In the genomic region with DNA sequence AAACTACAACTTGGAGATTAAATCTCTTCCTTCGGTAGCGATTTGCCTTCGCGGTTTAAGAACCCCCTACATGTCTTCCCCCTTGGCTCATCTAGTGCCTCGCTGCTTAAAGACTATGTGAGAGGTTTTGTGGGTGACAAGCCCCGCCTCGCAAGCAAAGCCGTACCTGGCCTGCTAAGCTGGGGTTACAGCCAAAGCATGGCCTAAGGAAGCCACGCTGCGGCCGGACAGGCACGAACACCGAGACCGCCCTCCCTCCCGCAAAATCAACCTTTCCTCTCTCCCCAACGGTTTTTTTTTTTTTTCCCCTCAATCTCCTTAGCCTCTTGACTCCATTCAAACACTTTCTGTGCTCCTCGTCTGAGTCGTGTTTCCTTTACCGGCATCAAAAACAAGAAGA, we compare ENCODE assay signal across 8 mouse cellular contexts. TPM values are rescaled to one million over a fixed set of nuclear protein-coding genes. Genes with fewer than 3 reads are reported as not detected.
DNase-seq lines count a peak whose midpoint lies in the region; ATAC-seq and TF ChIP-seq lines count a peak whose summit lies in the region.

No protein-coding gene starts in this region.

- TF ChIP-seq POLR2A in bone marrow macrophage, adult 2 months (IDR thresholded peaks at IDR 0.05; ENCODE audit: borderline replicate concordance, low read depth, low read length): no peak

- DNase-seq in left cerebral cortex, postnatal 4 days: peak; percentile 14
- no peak for DNase-seq in left cerebral cortex, adult 8-10 months (ENCODE audit: low spot score in 2 of 2)
- peak; percentile 62 for DNase-seq in forebrain, embryonic 11.5 days (ENCODE audit: low spot score)
- DNase-seq in lung, postnatal 0 days (ENCODE audit: low spot score): peak; percentile 60
- peak; percentile 41 to 75 for DNase-seq in spleen, postnatal 4 days (ENCODE audit: low spot score in 2 of 2)
- DNase-seq in layer of hippocampus, postnatal 14 days (ENCODE audit: low spot score in 2 of 2): no peak

- H3K36me3 ChIP-seq in forebrain, embryonic 11.5 days (ENCODE audit: control insufficient read depth, insufficient read depth, low read length): no peaks in the 10 kb centered on the region
- no peaks in the 10 kb centered on the region for H3K36me3 ChIP-seq in intestine, postnatal 0 days (ENCODE audit: control insufficient read depth, insufficient read depth)
- H3K36me3 ChIP-seq in lung, postnatal 0 days (ENCODE audit: insufficient read depth, low read length): no peaks in the 10 kb centered on the region

- no peaks in the 10 kb centered on the region for H3K9me3 ChIP-seq in forebrain, embryonic 11.5 days (ENCODE audit: control insufficient read depth, low read length)
- no peaks in the 10 kb centered on the region for H3K9me3 ChIP-seq in intestine, postnatal 0 days (ENCODE audit: control insufficient read depth)
- no peaks in the 10 kb centered on the region for H3K9me3 ChIP-seq in lung, postnatal 0 days (ENCODE audit: low read length)

- intact Hi-C loops in left cerebral cortex, postnatal 4 days (cut with DNase I): no loop called here

- no peaks in the 10 kb centered on the region for H3K27me3 ChIP-seq in forebrain, embryonic 11.5 days (ENCODE audit: control insufficient read depth, insufficient read depth, low read length)
- no peaks in the 10 kb centered on the region for H3K27me3 ChIP-seq in intestine, postnatal 0 days (replicated peaks; ENCODE audit: control insufficient read depth, insufficient read depth, low read length)
- no peaks in the 10 kb centered on the region for H3K27me3 ChIP-seq in lung, postnatal 0 days (replicated peaks; ENCODE audit: insufficient read depth, low read length)

- ATAC-seq in forebrain, embryonic 11.5 days (replicated peaks; ENCODE audit: low FRiP score): no peak
- no peak for ATAC-seq in intestine, postnatal 0 days
- ATAC-seq in lung, postnatal 0 days: no peak

- TF ChIP-seq CTCF in bone marrow macrophage, adult 2 months (IDR thresholded peaks at IDR 0.05; ENCODE audit: low read depth, low read length): no peak
- no peak for TF ChIP-seq CTCF in intestine, postnatal 0 days (IDR thresholded peaks at IDR 0.05; ENCODE audit: low read depth)
- TF ChIP-seq CTCF in lung, postnatal 0 days (IDR thresholded peaks at IDR 0.05): no peak

- peak overlapping the region; percentile 81 for H3K9ac ChIP-seq in forebrain, embryonic 11.5 days (ENCODE audit: low read length)
- H3K9ac ChIP-seq in intestine, postnatal 0 days (ENCODE audit: low read depth, low read length): peak overlapping the region; percentile 83
- H3K9ac ChIP-seq in lung, postnatal 0 days (replicated peaks; ENCODE audit: low read depth): peak overlapping the region; percentile 64

- TF ChIP-seq EP300 in lung, postnatal 0 days (IDR thresholded peaks at IDR 0.05): no peak

- under 1% methylated on average over 19 of the region's 19 CpGs for WGBS in forebrain, embryonic 11.5 days
- 1% methylated on average over 19 of the region's 19 CpGs for WGBS in intestine, postnatal 0 days
- whole genome bisulfite sequencing in lung, postnatal 0 days: under 1% methylated on average over 19 of the region's 19 CpGs

- peak overlapping the region; percentile 62 for H3K27ac ChIP-seq in bone marrow macrophage, adult 2 months (ENCODE audit: insufficient read depth, low read depth, low read length)
- peak overlapping the region; percentile 60; the same call in 1 of the 2 replicates for H3K27ac ChIP-seq in forebrain, embryonic 11.5 days (ENCODE audit: low read depth, low read length)
- peak overlapping the region; percentile 79 for H3K27ac ChIP-seq in intestine, postnatal 0 days (ENCODE audit: low read depth, low read length)
- peak overlapping the region; percentile 82 for H3K27ac ChIP-seq in lung, postnatal 0 days (ENCODE audit: low read length)

- peaks cover 10% of the 10 kb centered on the region for H3K4me1 ChIP-seq in bone marrow macrophage, adult 2 months (ENCODE audit: control insufficient read depth, insufficient read depth, low read length)
- H3K4me1 ChIP-seq in forebrain, embryonic 11.5 days (replicated peaks; ENCODE audit: control insufficient read depth, insufficient read depth, low read length): peaks cover 4% of the 10 kb centered on the region; the same call in 1 of the 2 replicates
- H3K4me1 ChIP-seq in intestine, postnatal 0 days (replicated peaks; ENCODE audit: control insufficient read depth, insufficient read depth, low read length): no peaks in the 10 kb centered on the region
- H3K4me1 ChIP-seq in lung, postnatal 0 days (ENCODE audit: insufficient read depth, low read depth, low read length): peaks cover 6% of the 10 kb centered on the region

- peak overlapping the region; percentile 50 for H3K4me2 ChIP-seq in forebrain, embryonic 11.5 days (ENCODE audit: low read depth, low read length, severe bottlenecking)
- peak overlapping the region; percentile 97 for H3K4me2 ChIP-seq in intestine, postnatal 0 days (replicated peaks; ENCODE audit: low read depth)
- peak overlapping the region; percentile 91 for H3K4me2 ChIP-seq in lung, postnatal 0 days (replicated peaks; ENCODE audit: low read depth, low read length)

- H3K4me3 ChIP-seq in bone marrow macrophage, adult 2 months (ENCODE audit: insufficient read depth, low read length): peak overlapping the region; percentile 70
- H3K4me3 ChIP-seq in forebrain, embryonic 11.5 days (ENCODE audit: low read depth, low read length): peak overlapping the region; percentile 83
- peak overlapping the region; percentile 71 for H3K4me3 ChIP-seq in intestine, postnatal 0 days (ENCODE audit: low read depth, low read length)
- peak overlapping the region; percentile 71 for H3K4me3 ChIP-seq in lung, postnatal 0 days (ENCODE audit: low read depth, low read length)

RNA-seq across cellular contexts. Expression of gene Mtrex, which starts 0.4 kb away (rescaled TPM):
- total RNA-seq in left cerebral cortex, postnatal 4 days (2021): 10 to 100 TPM; 44.1 to 47.5 TPM
- 10 to 100 TPM; 39.1 to 45.2 (median 43.3) TPM for total RNA-seq in left cerebral cortex, adult 8-10 months (2022)
- polyA plus RNA-seq in bone marrow macrophage, adult 2 months (2012; ENCODE audit: insufficient read depth, insufficient read length, missing spikeins): 31.7 and 42.0 TPM in 2 replicates
- polyA plus RNA-seq in forebrain, embryonic 11.5 days (2014; fragmentation: Nextera tagmentation; extraction: Ambion mirVana): 101 and 109 TPM in 2 replicates
- polyA plus RNA-seq in intestine, postnatal 0 days (2015; fragmentation: Nextera tagmentation; extraction: Ambion mirVana): 17.2 and 17.9 TPM in 2 replicates
- 24.3 and 29.3 TPM in 2 replicates for polyA plus RNA-seq in lung, postnatal 0 days (2015; fragmentation: Nextera tagmentation; extraction: Ambion mirVana)
- total RNA-seq in layer of hippocampus, postnatal 14 days (2021): 10 to 100 TPM; 40.2 to 42.4 TPM

RNA-seq across cellular contexts. Expression of gene Dhx29, which starts 0.5 kb away (rescaled TPM):
- total RNA-seq in left cerebral cortex, postnatal 4 days (2021): 10 to 100 TPM; 31.7 to 33.1 TPM
- total RNA-seq in left cerebral cortex, adult 8-10 months (2022): 10 to 100 TPM; 18.0 to 23.3 (median 22.7) TPM
- 6.8 and 7.1 TPM in 2 replicates for polyA plus RNA-seq in bone marrow macrophage, adult 2 months (2012; ENCODE audit: insufficient read depth, insufficient read length, missing spikeins)
- polyA plus RNA-seq in forebrain, embryonic 11.5 days (2014; fragmentation: Nextera tagmentation; extraction: Ambion mirVana): 34.3 and 37.2 TPM in 2 replicates
- 6.3 and 7.1 TPM in 2 replicates for polyA plus RNA-seq in intestine, postnatal 0 days (2015; fragmentation: Nextera tagmentation; extraction: Ambion mirVana)
- polyA plus RNA-seq in lung, postnatal 0 days (2015; fragmentation: Nextera tagmentation; extraction: Ambion mirVana): 22.8 and 23.5 TPM in 2 replicates
- total RNA-seq in layer of hippocampus, postnatal 14 days (2021): 10 to 100 TPM; 23.0 to 23.9 TPM

Comparison
In these comparisons a context has a peak if more than half of its experiments do, and no peak if none do; other contexts are left out.
1. DNase-seq: peak in left cerebral cortex, postnatal 4 days (single experiment), forebrain, embryonic 11.5 days (single experiment), lung, postnatal 0 days (single experiment) and spleen, postnatal 4 days (2 of 2); none in left cerebral cortex, adult 8-10 months (0 of 2) and layer of hippocampus, postnatal 14 days (0 of 2).
2. Peak in every context shown above with its lines, with median percentiles within 50 percentile points of each other: H3K27ac ChIP-seq, H3K4me3 ChIP-seq, H3K4me2 ChIP-seq and H3K9ac ChIP-seq.